Mouse (Mus musculus) lung, postnatal 0 days (tissue): Measurements from ENCODE around the gene Upk2. TPM values are rescaled to one million over a fixed set of nuclear protein-coding genes. Genes with fewer than 3 reads are reported as not detected.
A peak's percentile ranks its signal among the peaks of the same experiment; 100 is the strongest.

Experiments used
- ATAC-seq: fragments of 200-750 bp; cut with Nextera tagmentation; 2 replicates; pipeline ENCODE4 v1.8.0; 2017; ENCODE audit warnings: moderate library complexity
- DNase-seq: peaks from one replicate; pipeline ENCODE4 v3.0.0-alpha.2; 2016; ENCODE audit warnings: low spot score
- H3K27ac ChIP-seq: fragments of 300-500 bp; sonication (generic); 2 replicates; pipeline ENCODE4 v1.5.1; 2014; ENCODE audit warnings: antibody characterized with exemption, mild to moderate bottlenecking, low read length, mixed read lengths
- H3K27me3 ChIP-seq: fragments of 300-500 bp; sonication (generic); replicated peaks from 2 replicates; pipeline ENCODE4 v1.6.1; 2014; ENCODE audit warnings: low read length, mixed read lengths; ENCODE audit not compliant: insufficient read depth
- H3K36me3 ChIP-seq: fragments of 300-500 bp; sonication (generic); 2 replicates; pipeline ENCODE4 v1.6.1; 2014; ENCODE audit warnings: low read length, mixed read lengths; ENCODE audit not compliant: insufficient read depth
- H3K4me1 ChIP-seq: fragments of 300-500 bp; sonication (generic); 2 replicates; pipeline ENCODE4 v1.6.1; 2014; ENCODE audit warnings: antibody characterized with exemption, low read depth, low read length, mixed read lengths; ENCODE audit not compliant: insufficient read depth
- H3K4me2 ChIP-seq: fragments of 300-500 bp; sonication (generic); replicated peaks from 2 replicates; pipeline ENCODE4 v1.6.1; 2014; ENCODE audit warnings: low read depth, mild to moderate bottlenecking, low read length, moderate library complexity, mixed read lengths
- H3K4me3 ChIP-seq: fragments of 300-500 bp; sonication (generic); 2 replicates; pipeline ENCODE4 v1.5.1; 2014; ENCODE audit warnings: low read depth, low read length
- H3K9ac ChIP-seq: fragments of 300-500 bp; sonication (generic); replicated peaks from 2 replicates; pipeline ENCODE4 v1.6.1; 2014; ENCODE audit warnings: low read depth, mild to moderate bottlenecking
- H3K9me3 ChIP-seq: fragments of 300-500 bp; sonication (generic); 2 replicates; pipeline ENCODE4 v1.6.1; 2016; ENCODE audit warnings: low read length, mixed read lengths
- CTCF ChIP-seq: IDR thresholded peaks from 2 replicates; pipeline ENCODE4 v1.5.1; 2016; ENCODE audit warnings: antibody characterized with exemption, mild to moderate bottlenecking
- EP300 ChIP-seq: IDR thresholded peaks from 2 replicates; pipeline ENCODE4 v1.6.1; 2016; ENCODE audit warnings: antibody characterized with exemption, mild to moderate bottlenecking, control low read depth
- WGBS: fragments of 180-500 bp; shearing (Covaris S2); extraction: QIAGEN DNeasy Blood & Tissue Kit; methylation state at CpG from one replicate; pipeline ENCODE4 v1.1.7; 2014; 5-methylcytosine and 5-hydroxymethylcytosine counted together
- polyA plus RNA-seq: library from polyadenylated mRNA; unstranded; fragments of >200 nt; fragmentation: Nextera tagmentation; extraction: Ambion mirVana; gene quantifications from 2 replicates; pipeline ENCODE4 v1.2.1, GENCODE M21; 2015

Upk2 gene
- 2.2 and 2.3 TPM in 2 replicates for polyA plus RNA-seq

- Histone ChIP-seq H3K4me2 (no peak within 1 kb of the TSS), H3K4me1 (no peaks in the 10 kb centered on the region), H3K36me3 (no peaks in the 10 kb centered on the region), H3K27me3 (no peaks in the 10 kb centered on the region; the same call in 1 of the 2 replicates), H3K9ac (no peak within 1 kb of the TSS), H3K27ac (no peak within 1 kb of the TSS), H3K4me3 (no peak within 1 kb of the TSS), H3K9me3 (no peaks in the 10 kb centered on the region)
- DNase-seq = no peak
- ATAC-seq = peak; percentile 35; the same call in 1 of the 2 replicates
- TF ChIP-seq EP300 = no peak
- TF ChIP-seq CTCF = peak; percentile 42
- 24% methylated on average over 4 of the region's 4 CpGs for WGBS
Measured at GRCm38 (mm10) chr9:44454891-44455220, at the start of gene Upk2. Upk2 (minus strand) TSS chr9:44454976.

- H3K4me2 ChIP-seq = no peak overlapping the region; the same call in 1 of the 2 replicates
Measured at GRCm38 (mm10) chr9:44502006-44502405, 47.2 kb upstream of the Upk2 start.

DNA sequence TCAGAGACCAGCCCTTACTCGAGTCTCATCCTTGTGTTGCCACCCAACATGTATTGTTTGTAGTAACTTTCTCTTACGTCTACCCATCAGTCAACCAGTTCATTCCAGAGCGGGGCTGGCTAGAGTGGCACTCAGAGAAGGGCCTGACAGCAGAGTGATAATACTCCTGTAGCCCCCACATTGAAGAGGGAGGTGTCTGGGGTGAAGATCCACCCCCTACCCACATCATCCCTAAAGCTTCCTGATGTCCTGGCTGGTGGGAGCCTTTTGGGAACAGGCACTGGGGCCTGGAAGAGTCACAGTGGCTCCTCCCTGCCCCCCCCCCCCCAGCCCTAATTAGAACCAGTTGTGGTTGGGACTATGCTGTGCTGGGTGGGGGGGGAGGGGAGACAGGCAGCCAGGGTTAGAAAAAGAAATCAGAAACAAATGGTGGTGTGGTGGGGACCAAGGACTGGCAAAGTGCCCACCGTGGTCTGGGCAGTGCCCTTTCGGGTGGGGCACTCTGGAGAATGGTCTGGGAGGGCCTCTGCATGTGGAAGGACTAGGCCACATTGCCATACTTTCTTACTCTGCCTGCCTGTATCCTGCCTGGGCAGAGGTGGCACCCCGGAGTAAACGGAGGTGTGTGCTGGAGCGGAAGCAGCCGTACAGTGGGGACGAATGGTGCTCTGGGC lies 46.6 kb upstream of the Upk2 start:
- H3K4me3 ChIP-seq = no peak overlapping the region
- ATAC-seq = no peak
- H3K9me3 ChIP-seq = no peaks in the 10 kb centered on the region
- H3K4me1 ChIP-seq = peaks cover 33% of the 10 kb centered on the region
- WGBS = 36% methylated on average over 10 of the region's 10 CpGs
- DNase-seq = no peak
- H3K36me3 ChIP-seq = peaks cover 11% of the 10 kb centered on the region
- H3K27ac ChIP-seq = 0 out of 2 replicates have a peak overlapping the region, but pooled peaks have one; percentile 9
- H3K4me2 ChIP-seq = no peak overlapping the region; the same call in 1 of the 2 replicates
- H3K9ac ChIP-seq = no peak overlapping the region
- no peaks in the 10 kb centered on the region for H3K27me3 ChIP-seq
- TF ChIP-seq CTCF (no peak), EP300 (no peak)

More at GRCm38 (mm10) chr9:44502006-44502405, 47.2 kb upstream of the Upk2 start:
- peak; percentile 97 for TF ChIP-seq CTCF
- no peak for TF ChIP-seq EP300
- 7% methylated on average over 4 of the region's 4 CpGs for WGBS
- H3K9me3 ChIP-seq = no peaks in the 10 kb centered on the region
- DNase-seq (peak; percentile 84), ATAC-seq (no peak)
- peaks cover 16% of the 10 kb centered on the region for H3K36me3 ChIP-seq
- H3K4me3 ChIP-seq = no peak overlapping the region
- no peaks in the 10 kb centered on the region for H3K27me3 ChIP-seq
- peaks cover 26% of the 10 kb centered on the region for H3K4me1 ChIP-seq
- no peak overlapping the region for H3K27ac ChIP-seq
- no peak overlapping the region for H3K9ac ChIP-seq

- 0 out of 2 replicates have a peak overlapping the region, but pooled peaks have one; percentile 81 for H3K27ac ChIP-seq
- H3K4me3 ChIP-seq = no peak overlapping the region
- peaks cover 39% of the 10 kb centered on the region for H3K4me1 ChIP-seq
- WGBS = 41% methylated on average over 8 of the region's 8 CpGs
- TF ChIP-seq CTCF = no peak
- no peak for TF ChIP-seq EP300
- DNase-seq (no peak), ATAC-seq (no peak)
- no peak overlapping the region for H3K4me2 ChIP-seq
- H3K27me3 ChIP-seq = no peaks in the 10 kb centered on the region
- no peak overlapping the region for H3K9ac ChIP-seq
- peaks cover 5% of the 10 kb centered on the region for H3K36me3 ChIP-seq
- no peaks in the 10 kb centered on the region for H3K9me3 ChIP-seq
Measured at GRCm38 (mm10) chr9:44500638-44501175, 45.9 kb upstream of the Upk2 start.

DNA sequence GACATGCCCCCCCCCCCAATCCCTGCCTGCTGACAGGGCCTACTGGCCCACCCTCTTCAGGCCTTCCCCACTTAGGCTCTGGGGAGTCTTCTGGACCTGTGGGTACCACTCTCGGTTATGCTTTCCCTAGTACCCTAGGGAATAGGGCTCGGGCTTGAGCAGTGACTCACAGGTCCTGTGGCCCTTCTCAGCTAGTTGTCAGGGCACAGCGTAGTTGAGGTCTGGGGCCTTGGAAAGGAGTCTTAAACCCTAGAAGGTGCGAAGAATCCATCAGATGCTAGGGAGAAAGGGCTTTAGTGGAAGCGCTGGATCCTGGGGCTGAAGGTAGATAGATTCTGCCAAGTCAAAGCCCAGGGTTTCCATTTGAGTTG lies 45.4 kb upstream of the Upk2 start:
- peak; percentile 28 for DNase-seq
- Histone ChIP-seq H3K4me2 (peak overlapping the region; percentile 67), H3K4me1 (peaks cover 45% of the 10 kb centered on the region), H3K27me3 (no peaks in the 10 kb centered on the region), H3K9me3 (no peaks in the 10 kb centered on the region), H3K4me3 (peak overlapping the region; percentile 31; the same call in 1 of the 2 replicates), H3K27ac (peak overlapping the region; percentile 81; the same call in 1 of the 2 replicates), H3K9ac (no peak overlapping the region), H3K36me3 (no peaks in the 10 kb centered on the region)
- 30% methylated on average over 5 of the region's 5 CpGs for WGBS
- TF ChIP-seq CTCF (no peak), EP300 (no peak)
- no peak for ATAC-seq

- peak overlapping the region; percentile 81 for H3K27ac ChIP-seq
- no peaks in the 10 kb centered on the region for H3K36me3 ChIP-seq
- no peaks in the 10 kb centered on the region for H3K27me3 ChIP-seq
- H3K4me3 ChIP-seq = peak overlapping the region; percentile 31
- H3K4me2 ChIP-seq = peak overlapping the region; percentile 67
- peak; percentile 75 for DNase-seq
- no peaks in the 10 kb centered on the region for H3K9me3 ChIP-seq
- 11% methylated on average over 20 of the region's 20 CpGs for WGBS
- H3K4me1 ChIP-seq = peaks cover 51% of the 10 kb centered on the region
- peak; percentile 2; the same call in 1 of the 2 replicates for ATAC-seq
- TF ChIP-seq EP300 (no peak), CTCF (no peak)
- H3K9ac ChIP-seq = peak overlapping the region; percentile 29
Measured at GRCm38 (mm10) chr9:44499356-44500162, 44.8 kb upstream of the Upk2 start.
